Mouse (Mus musculus) intestine, embryonic 15.5 days (tissue): ENCODE results near the gene Smim10l1. TPM values are rescaled to one million over a fixed set of nuclear protein-coding genes. Genes with fewer than 3 reads are reported as not detected.
A peak's percentile ranks its signal among the peaks of the same experiment; 100 is the strongest.

Source experiments
- ATAC-seq: fragments of 200-750 bp; cut with Nextera tagmentation; 2 replicates; pipeline ENCODE4 v1.8.0; 2017; ENCODE audit warnings: moderate TSS enrichment, moderate library complexity
- H3K27ac ChIP-seq: fragments of 300-500 bp; sonication (generic); 2 replicates; pipeline ENCODE4 v1.5.1; 2015; ENCODE audit warnings: mild to moderate bottlenecking, inconsistent platforms
- H3K27me3 ChIP-seq: fragments of 300-500 bp; sonication (generic); replicated peaks from 2 replicates; pipeline ENCODE4 v1.6.1; 2015; ENCODE audit warnings: inconsistent platforms
- H3K36me3 ChIP-seq: fragments of 300-500 bp; sonication (generic); 2 replicates; pipeline ENCODE4 v1.6.1; 2015; ENCODE audit warnings: inconsistent platforms
- H3K4me1 ChIP-seq: fragments of 300-500 bp; sonication (generic); replicated peaks from 2 replicates; pipeline ENCODE4 v1.6.1; 2015; ENCODE audit warnings: inconsistent platforms
- H3K4me2 ChIP-seq: fragments of 300-500 bp; sonication (generic); replicated peaks from 2 replicates; pipeline ENCODE4 v1.6.1; 2015; ENCODE audit warnings: mild to moderate bottlenecking, inconsistent platforms
- H3K4me3 ChIP-seq: fragments of 300-500 bp; sonication (generic); replicated peaks from 2 replicates; pipeline ENCODE4 v1.5.1; 2015; ENCODE audit warnings: inconsistent platforms
- H3K9ac ChIP-seq: fragments of 300-500 bp; sonication (generic); 2 replicates; pipeline ENCODE4 v1.6.1; 2015; ENCODE audit warnings: inconsistent platforms
- H3K9me3 ChIP-seq: fragments of 300-500 bp; sonication (generic); 2 replicates; pipeline ENCODE4 v1.6.1; 2016; ENCODE audit warnings: inconsistent platforms
- WGBS: fragments of 180-500 bp; shearing (Covaris S2); methylation state at CpG from one replicate; pipeline ENCODE4 v1.1.7; 2015; 5-methylcytosine and 5-hydroxymethylcytosine counted together
- polyA plus RNA-seq: library from polyadenylated mRNA; unstranded; fragments of >200 nt; fragmentation: Nextera tagmentation; extraction: Ambion mirVana; gene quantifications from 2 replicates; pipeline ENCODE4 v1.2.1, GENCODE M21; 2015

Smim10l1 gene
- polyA plus RNA-seq = 78.2 and 99.2 TPM in 2 replicates

DNA sequence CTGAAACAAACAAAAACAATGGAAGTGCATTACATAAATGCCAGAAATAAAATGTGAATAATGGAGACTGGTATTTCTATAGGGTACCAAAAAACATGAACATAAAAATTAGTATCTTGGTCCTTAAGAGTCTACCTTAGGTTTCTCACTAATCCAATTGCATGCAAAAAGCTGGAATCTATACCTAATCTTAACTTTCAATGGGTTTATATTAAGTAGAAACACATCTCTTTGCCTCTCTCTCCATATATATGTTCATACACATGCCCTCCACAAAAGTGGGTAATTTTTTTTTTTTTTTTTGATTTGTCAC, at the start of gene Smim10l1:
Gene Smim10l1, plus strand, starts transcription at position 301 of the 313 bp plus-strand sequence.
- H3K4me2 ChIP-seq = peak within 1 kb of the TSS; percentile 57
- H3K27me3 ChIP-seq = no peaks in the 10 kb centered on the region
- H3K9ac ChIP-seq = peak within 1 kb of the TSS; percentile 86
- ATAC-seq = no peak
- peak within 1 kb of the TSS; percentile 97 for H3K27ac ChIP-seq
- H3K36me3 ChIP-seq = no peaks in the 10 kb centered on the region
- H3K4me1 ChIP-seq = no peaks in the 10 kb centered on the region
- peak within 1 kb of the TSS; percentile 70 for H3K4me3 ChIP-seq
- H3K9me3 ChIP-seq = no peaks in the 10 kb centered on the region

DNA sequence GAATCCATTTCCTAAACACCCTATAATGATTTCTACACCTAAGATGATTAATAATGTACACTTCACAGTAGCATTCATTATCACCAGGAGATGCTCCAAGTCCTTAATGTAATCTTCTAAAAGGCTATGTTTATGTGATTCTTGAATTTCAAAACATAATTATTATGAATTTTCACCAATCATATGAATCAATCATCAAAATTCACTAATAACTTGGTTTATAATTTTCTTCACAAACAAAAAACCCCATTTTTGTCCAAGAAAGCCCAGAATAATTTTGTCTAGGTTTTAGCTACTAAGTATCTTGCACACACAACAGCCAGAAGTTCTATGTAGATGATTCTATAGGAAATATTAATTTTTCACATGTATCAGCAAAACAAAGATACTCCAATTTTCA, 49.0 kb upstream of the Smim10l1 start, which contains the start of gene Tas2r140:
Gene Tas2r140, minus strand, starts transcription at position 101 of the 400 bp plus-strand sequence.
- Histone ChIP-seq H3K36me3 (no peaks in the 10 kb centered on the region), H3K4me2 (no peak within 1 kb of the TSS), H3K4me1 (no peaks in the 10 kb centered on the region), H3K9ac (no peak within 1 kb of the TSS), H3K27me3 (no peaks in the 10 kb centered on the region), H3K4me3 (no peak within 1 kb of the TSS), H3K27ac (no peak within 1 kb of the TSS), H3K9me3 (no peaks in the 10 kb centered on the region)
- no peak for ATAC-seq

DNA sequence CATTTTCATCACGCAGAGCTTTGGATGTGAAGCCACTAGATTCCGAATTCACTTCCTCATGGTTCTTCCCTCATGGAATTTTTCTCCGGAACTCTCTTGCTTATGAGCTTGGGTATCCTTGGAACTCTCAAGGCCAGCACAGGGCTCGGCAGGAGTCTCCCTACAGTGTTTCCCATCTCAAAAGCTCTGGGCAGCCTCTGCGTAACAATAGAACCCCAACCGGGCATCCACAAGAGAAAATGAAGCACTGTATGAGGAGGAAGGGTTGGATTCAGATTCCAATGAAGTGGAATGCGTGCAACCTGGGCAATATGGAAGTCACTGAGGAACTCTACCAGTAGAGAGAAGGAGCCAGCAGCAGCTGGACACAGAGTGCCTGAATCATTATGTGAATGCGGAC, 12.5 kb upstream of the Smim10l1 start:
- Histone ChIP-seq H3K4me2 (no peak overlapping the region), H3K4me1 (no peaks in the 10 kb centered on the region), H3K27me3 (no peaks in the 10 kb centered on the region), H3K9ac (no peak overlapping the region), H3K4me3 (no peak overlapping the region), H3K9me3 (no peaks in the 10 kb centered on the region), H3K36me3 (no peaks in the 10 kb centered on the region), H3K27ac (no peak overlapping the region)
- 86% methylated on average over 8 of the region's 8 CpGs for WGBS
- ATAC-seq = no peak

DNA sequence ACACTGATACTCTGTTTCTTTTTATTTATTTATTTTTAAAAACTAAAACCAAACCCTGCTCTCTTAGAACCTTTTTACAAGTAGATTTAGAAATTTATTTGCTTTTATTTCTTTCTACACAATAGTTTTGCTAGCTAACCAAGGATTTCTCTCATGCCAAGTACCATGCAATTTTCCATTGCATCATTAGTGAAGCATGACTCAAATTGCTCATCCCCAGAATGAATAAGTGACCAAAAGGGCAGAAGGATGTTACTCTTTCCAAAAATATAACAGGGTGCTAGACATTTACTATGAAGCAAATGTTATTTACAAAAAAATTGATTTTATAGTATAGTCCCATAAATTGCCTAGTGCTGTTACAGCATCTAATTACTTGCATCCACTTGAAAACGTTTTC, 2.3 kb upstream of the Smim10l1 start:
- Histone ChIP-seq H3K27me3 (no peaks in the 10 kb centered on the region), H3K4me1 (no peaks in the 10 kb centered on the region), H3K9me3 (no peaks in the 10 kb centered on the region), H3K4me2 (no peak overlapping the region), H3K36me3 (no peaks in the 10 kb centered on the region), H3K4me3 (no peak overlapping the region), H3K9ac (no peak overlapping the region), H3K27ac (no peak overlapping the region)
- ATAC-seq = no peak
- 40% methylated on average over 1 of the region's 1 CpGs for WGBS

DNA sequence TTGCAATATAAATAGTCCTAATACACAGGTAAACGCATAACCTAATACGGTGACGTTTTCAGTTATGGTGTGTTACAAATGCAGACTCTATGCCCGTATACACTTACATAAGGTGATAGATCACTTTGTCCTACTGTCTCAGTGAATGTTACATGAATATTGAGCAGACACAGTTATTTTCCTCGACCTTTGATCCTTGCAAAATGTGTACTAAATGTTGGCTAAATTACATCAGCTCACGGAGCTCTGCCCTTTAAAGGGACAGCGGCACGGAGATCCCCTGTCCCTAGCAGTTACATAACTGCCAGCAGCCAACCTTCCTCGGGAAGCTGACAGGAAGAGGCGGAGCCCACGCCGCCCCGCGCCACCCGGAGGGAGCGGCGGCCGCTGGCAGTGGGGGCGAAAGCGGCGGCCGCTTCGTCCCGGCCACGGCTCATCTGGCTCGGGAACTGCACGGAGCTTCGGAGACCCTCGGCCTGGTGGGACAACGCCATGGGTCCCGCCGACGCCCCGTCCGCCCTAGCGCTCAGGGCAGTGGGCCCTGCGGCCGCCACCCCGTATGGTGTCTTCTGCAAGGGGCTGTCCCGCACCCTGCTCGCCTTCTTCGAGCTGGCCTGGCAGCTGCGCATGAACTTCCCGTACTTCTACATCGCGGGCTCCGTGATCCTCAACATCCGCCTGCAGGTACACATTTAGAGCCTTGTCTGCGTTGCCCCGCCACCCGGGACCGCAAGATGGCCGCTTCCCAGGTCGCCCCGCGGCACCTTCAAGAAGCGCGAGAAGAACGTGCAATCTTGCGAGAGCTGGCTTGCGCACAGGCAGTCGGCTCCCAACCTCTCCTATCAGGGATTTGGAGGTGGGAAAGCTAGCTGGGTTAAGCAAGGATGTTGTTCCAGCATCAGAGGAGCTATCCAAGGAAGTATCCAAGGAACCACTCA, 482 bp downstream of the Smim10l1 start:
- Histone ChIP-seq H3K4me3 (peak overlapping the region; percentile 70), H3K27ac (peak overlapping the region; percentile 97), H3K36me3 (no peaks in the 10 kb centered on the region), H3K4me2 (peak overlapping the region; percentile 57), H3K9ac (peak overlapping the region; percentile 86), H3K27me3 (no peaks in the 10 kb centered on the region), H3K9me3 (no peaks in the 10 kb centered on the region), H3K4me1 (no peaks in the 10 kb centered on the region)
- ATAC-seq = peak; percentile 100
- under 1% methylated on average over 62 of the region's 62 CpGs for WGBS

Other genes starting within 250 kb of the Smim10l1 start
- gene Tas2r116, start 249.5 kb upstream of the Smim10l1 start, polyA plus RNA-seq = not detected in 2 replicates
- gene Tas2r110, start 236.9 kb upstream of the Smim10l1 start, polyA plus RNA-seq = not detected in 2 replicates
- not detected in 2 replicates for gene Tas2r113, start 211.9 kb upstream of the Smim10l1 start, polyA plus RNA-seq
- gene Tas2r125, start 195.3 kb upstream of the Smim10l1 start, polyA plus RNA-seq = not detected in 2 replicates
- not detected in 2 replicates for gene Tas2r129, start 153.8 kb upstream of the Smim10l1 start, polyA plus RNA-seq
- not detected in 2 replicates for gene Tas2r131, start 147.0 kb upstream of the Smim10l1 start, polyA plus RNA-seq
- not detected in 2 replicates for gene Tas2r109, start 123.9 kb upstream of the Smim10l1 start, polyA plus RNA-seq
- not detected in 2 replicates for gene Tas2r103, start 67.8 kb upstream of the Smim10l1 start, polyA plus RNA-seq
- gene Tas2r140, start 49.1 kb upstream of the Smim10l1 start, polyA plus RNA-seq = not detected in 2 replicates
- gene 5530400C23Rik, start 187.3 kb downstream of the Smim10l1 start, polyA plus RNA-seq = not detected in 2 replicates